Mouse (Mus musculus): ENCODE data around the gene Ksr2. TPM values are rescaled to one million over a fixed set of nuclear protein-coding genes. Genes with fewer than 3 reads are reported as not detected.

The Ksr2 gene
- polyA plus RNA-seq, 1 experiment from 2014 or later: 7.4 TPM

DNA sequence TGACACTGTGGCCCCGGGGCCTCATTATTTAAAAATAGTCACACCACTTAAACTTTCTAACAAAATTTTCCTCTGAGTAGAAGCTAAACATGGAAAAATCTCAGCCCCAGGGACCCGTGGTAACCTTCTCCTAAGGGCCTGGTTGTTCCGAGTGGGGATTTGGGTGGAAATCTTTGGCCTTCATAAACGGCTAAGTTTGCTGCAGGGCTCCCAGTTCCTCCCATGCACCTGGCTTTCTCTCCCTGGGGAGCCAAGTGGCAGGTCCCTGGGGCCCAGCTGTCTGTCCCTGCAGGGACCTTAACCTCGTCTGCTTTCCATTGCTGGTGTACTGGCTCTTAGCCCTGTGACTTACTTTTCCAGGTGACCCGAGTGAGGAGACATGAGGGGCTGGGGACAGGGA is 74.4 kb downstream of the Ksr2 start:
- Histone ChIP-seq H3K27ac (replicated peaks) (no peak overlapping the region), H3K4me1 (peaks cover 8% of the 10 kb centered on the region), H3K9ac (replicated peaks) (no peak overlapping the region), H3K27me3 (replicated peaks) (no peaks in the 10 kb centered on the region), H3K9me3 (replicated peaks) (no peaks in the 10 kb centered on the region), H3K4me3 (replicated peaks) (no peak overlapping the region), H3K36me3 (no peaks in the 10 kb centered on the region), H3K4me2 (no peak overlapping the region)
- 90% methylated on average over 6 of the region's 6 CpGs for WGBS
- ATAC-seq (ENCODE audit: low FRiP score): no peak

DNA sequence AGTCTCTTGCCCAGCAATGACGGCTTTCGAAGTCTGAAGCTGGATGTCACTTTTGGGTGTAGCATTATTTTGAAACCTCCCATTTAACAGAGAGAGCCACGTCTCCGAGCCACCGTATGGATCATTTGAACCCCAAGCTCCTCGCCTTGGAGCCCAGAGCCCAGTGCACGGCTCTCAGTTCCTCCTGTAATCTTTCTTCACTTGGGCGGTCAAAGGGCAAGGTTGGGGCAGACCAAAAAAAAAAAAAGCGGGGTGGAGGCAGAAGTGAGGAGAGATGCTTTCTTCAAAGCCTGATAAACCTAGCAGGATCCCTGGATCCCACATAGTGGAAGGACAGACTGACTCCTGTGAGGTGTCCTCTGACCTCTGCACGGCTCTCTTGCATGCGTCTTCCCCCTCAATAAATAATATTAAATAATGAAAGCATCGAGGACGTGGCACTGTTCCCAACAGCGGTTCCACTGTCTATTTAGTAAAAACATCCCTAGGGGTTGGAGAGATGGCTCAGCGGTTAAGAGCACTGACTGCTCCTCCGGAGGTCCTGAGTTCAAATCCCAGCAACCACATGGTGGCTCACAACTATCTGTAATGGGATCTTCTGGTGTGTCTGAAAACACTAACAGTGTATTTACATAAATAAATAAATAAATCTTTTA is 75.0 kb downstream of the Ksr2 start:
- no peaks in the 10 kb centered on the region for H3K36me3 ChIP-seq
- no peak overlapping the region for H3K9ac ChIP-seq (replicated peaks)
- H3K27me3 ChIP-seq (replicated peaks): no peaks in the 10 kb centered on the region
- no peak overlapping the region for H3K27ac ChIP-seq (replicated peaks)
- no peak overlapping the region for H3K4me2 ChIP-seq
- no peak for ATAC-seq (ENCODE audit: low FRiP score)
- no peak overlapping the region for H3K4me3 ChIP-seq (replicated peaks)
- no peaks in the 10 kb centered on the region for H3K9me3 ChIP-seq (replicated peaks)
- 89% methylated on average over 16 of the region's 16 CpGs for WGBS
- H3K4me1 ChIP-seq: peaks cover 14% of the 10 kb centered on the region

DNA sequence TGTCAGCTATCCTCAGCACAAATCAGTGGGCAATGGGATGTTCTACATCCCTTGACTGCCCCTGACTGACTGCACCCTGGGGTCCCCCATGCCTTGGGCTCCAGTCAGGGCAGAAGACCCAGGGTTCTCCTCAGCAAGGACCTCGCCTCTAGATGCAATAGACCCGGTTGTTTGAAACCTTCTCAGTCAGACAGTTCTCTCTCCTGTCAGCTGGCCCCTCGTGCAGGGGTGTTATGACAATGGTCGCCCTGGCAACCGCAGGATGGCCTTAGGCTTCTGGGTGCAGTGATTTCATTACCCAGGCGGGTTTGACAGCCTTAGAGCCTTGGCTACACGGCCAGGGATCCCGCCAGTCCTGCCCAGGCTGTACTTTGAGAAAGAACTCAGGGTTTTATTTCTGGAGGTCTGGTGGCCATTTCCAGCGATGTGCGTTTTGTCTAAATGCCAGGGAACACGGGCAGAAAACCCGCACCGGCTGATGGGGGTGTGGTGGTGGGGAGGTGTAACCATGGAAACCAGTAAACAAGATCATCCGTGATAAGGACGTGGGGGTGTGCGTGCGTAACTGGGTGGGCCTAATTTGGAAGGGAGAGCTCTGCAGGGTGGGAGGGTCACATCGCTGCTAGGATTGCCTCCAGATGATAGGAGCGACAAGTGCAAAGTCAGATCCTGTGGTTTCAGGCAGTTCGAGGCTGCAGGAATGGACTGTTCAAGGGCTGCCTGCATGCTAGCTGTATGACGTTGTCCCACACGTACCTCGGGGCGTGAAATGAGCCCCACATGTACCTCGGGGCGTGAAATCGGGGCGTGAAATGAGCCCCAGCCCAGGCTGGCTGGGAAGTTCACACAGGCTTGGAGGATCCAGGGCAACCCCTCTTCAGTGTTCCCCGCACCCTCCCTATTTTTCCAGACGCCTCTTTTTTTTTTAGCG is 79.4 kb downstream of the Ksr2 start:
- WGBS: 8% methylated on average over 31 of the region's 31 CpGs
- peak overlapping the region; percentile 52 for H3K4me2 ChIP-seq

DNA sequence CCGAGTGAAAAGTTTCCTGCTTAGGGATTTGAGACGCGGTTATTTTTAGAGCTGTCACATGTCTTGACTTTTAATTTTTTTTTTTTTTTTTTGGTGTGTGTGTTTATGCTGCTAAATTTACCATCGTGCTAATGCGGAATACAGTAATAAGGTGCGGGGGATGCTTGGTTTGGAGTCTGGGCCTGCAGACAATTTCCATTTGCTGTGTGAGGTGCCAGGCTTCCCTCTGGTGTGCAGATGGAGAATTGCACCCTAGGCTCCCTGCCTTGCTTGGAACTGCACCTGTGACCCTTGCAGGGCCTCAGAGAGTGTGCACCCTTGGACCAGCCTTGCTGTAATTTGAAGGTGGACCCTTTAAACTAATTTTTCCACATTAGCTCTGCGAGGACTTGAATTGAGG is 80.1 kb downstream of the Ksr2 start:
- ATAC-seq (ENCODE audit: low FRiP score): peak; percentile 75
- H3K36me3 ChIP-seq: no peaks in the 10 kb centered on the region
- H3K4me1 ChIP-seq: peaks cover 18% of the 10 kb centered on the region
- no peaks in the 10 kb centered on the region for H3K9me3 ChIP-seq (replicated peaks)
- H3K4me3 ChIP-seq (replicated peaks): peak overlapping the region; percentile 24; the same call in 1 of the 2 replicates
- H3K9ac ChIP-seq (replicated peaks): peak overlapping the region; percentile 30; the same call in 1 of the 2 replicates
- WGBS: 19% methylated on average over 7 of the region's 7 CpGs
- H3K27ac ChIP-seq (replicated peaks): peak overlapping the region; percentile 54; the same call in 1 of the 2 replicates
- H3K4me2 ChIP-seq: peak overlapping the region; percentile 52
- H3K27me3 ChIP-seq (replicated peaks): no peaks in the 10 kb centered on the region

More for the DNA sequence above, 79.4 kb downstream of the Ksr2 start:
- Histone ChIP-seq H3K9me3 (replicated peaks) (no peaks in the 10 kb centered on the region), H3K4me3 (replicated peaks) (peak overlapping the region; percentile 24), H3K27ac (replicated peaks) (peak overlapping the region; percentile 54), H3K36me3 (no peaks in the 10 kb centered on the region), H3K9ac (replicated peaks) (peak overlapping the region; percentile 30), H3K27me3 (replicated peaks) (no peaks in the 10 kb centered on the region), H3K4me1 (peaks cover 18% of the 10 kb centered on the region)
- ATAC-seq (ENCODE audit: low FRiP score): peak; percentile 75

DNA sequence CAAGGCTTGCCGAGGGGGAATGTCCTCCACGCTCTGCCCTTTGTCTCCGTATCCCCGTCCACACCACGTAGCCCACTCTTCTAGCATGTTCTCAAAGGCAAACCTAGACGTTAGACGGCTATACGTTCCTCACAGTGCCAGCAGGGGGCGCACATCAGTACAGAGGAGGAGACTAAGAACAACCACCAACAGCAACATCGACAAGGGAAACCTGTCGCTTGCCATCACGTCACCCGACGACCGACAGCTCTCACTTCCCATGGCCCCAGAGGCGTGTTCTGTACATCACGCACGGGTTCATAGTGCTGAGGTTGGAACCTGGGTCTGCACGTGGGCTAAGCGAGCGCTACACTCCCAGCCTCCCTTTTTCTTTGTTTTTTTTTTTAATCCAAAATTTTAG is 83.3 kb downstream of the Ksr2 start:
- no peaks in the 10 kb centered on the region for H3K9me3 ChIP-seq (replicated peaks)
- no peaks in the 10 kb centered on the region for H3K27me3 ChIP-seq (replicated peaks)
- 64% methylated on average over 21 of the region's 21 CpGs for WGBS
- no peak for ATAC-seq (ENCODE audit: low FRiP score)
- H3K9ac ChIP-seq (replicated peaks): no peak overlapping the region
- H3K27ac ChIP-seq (replicated peaks): no peak overlapping the region
- H3K4me3 ChIP-seq (replicated peaks): no peak overlapping the region
- H3K4me1 ChIP-seq: peaks cover 18% of the 10 kb centered on the region
- H3K4me2 ChIP-seq: no peak overlapping the region
- H3K36me3 ChIP-seq: peaks cover 7% of the 10 kb centered on the region; the same call in 1 of the 2 replicates

DNA sequence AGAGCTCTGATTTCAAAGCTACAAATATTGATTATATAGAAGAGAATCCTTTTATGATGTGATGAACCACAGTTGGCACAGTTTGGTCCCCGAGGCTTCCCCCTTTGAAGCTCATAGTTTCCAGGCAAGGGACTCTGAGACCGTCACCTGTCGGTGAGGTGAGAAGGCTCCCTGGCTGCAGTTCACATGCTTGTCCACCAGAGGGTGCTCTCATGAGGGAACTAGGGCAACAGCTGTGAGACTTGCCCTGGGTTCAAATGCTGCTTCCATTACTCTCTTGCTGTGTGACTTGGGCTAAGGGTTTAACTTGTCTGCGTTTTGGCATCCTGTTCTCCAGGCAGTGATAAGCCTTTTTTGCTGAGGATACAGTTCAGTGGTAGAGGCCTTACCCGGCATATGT is 88.8 kb downstream of the Ksr2 start:
- Histone ChIP-seq H3K27ac (replicated peaks) (no peak overlapping the region), H3K4me2 (no peak overlapping the region), H3K9me3 (replicated peaks) (no peaks in the 10 kb centered on the region)

DNA sequence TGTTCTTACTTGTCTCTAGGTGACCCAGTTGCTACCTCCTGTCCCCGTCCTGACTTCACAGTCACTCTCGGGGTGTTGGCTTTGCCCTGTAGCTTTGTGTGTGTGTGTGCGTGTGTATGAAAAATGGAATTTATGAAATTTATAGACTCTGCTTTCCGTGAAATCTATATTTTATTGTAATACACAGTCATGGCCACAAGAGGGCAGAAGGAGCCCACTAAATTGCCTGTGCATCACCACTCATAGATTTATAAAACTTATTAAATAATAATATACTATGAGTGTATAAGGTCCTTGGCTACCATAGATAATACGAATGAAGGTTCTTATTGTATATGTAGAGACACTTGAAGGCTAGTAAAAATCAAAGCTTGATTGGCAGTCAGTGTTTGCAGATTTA is 90.6 kb downstream of the Ksr2 start:
- H3K27me3 ChIP-seq (replicated peaks): no peaks in the 10 kb centered on the region
- ATAC-seq (ENCODE audit: low FRiP score): no peak
- H3K4me2 ChIP-seq: no peak overlapping the region
- no peaks in the 10 kb centered on the region for H3K9me3 ChIP-seq (replicated peaks)
- peaks cover 8% of the 10 kb centered on the region; the same call in 1 of the 2 replicates for H3K36me3 ChIP-seq
- 0 out of 2 replicates have a peak, but pooled peaks cover 5% of the 10 kb centered on the region for H3K4me1 ChIP-seq
- no peak overlapping the region for H3K9ac ChIP-seq (replicated peaks)
- 88% methylated on average over 5 of the region's 5 CpGs for WGBS
- no peak overlapping the region for H3K4me3 ChIP-seq (replicated peaks)
- H3K27ac ChIP-seq (replicated peaks): no peak overlapping the region

More for the DNA sequence above, 88.8 kb downstream of the Ksr2 start:
- no peak overlapping the region for H3K9ac ChIP-seq (replicated peaks)
- no peaks in the 10 kb centered on the region for H3K27me3 ChIP-seq (replicated peaks)
- H3K4me1 ChIP-seq: 0 out of 2 replicates have a peak, but pooled peaks cover 5% of the 10 kb centered on the region
- 92% methylated on average over 5 of the region's 5 CpGs for WGBS
- peaks cover 8% of the 10 kb centered on the region; the same call in 1 of the 2 replicates for H3K36me3 ChIP-seq
- H3K4me3 ChIP-seq (replicated peaks): no peak overlapping the region
- ATAC-seq (ENCODE audit: low FRiP score): no peak

DNA sequence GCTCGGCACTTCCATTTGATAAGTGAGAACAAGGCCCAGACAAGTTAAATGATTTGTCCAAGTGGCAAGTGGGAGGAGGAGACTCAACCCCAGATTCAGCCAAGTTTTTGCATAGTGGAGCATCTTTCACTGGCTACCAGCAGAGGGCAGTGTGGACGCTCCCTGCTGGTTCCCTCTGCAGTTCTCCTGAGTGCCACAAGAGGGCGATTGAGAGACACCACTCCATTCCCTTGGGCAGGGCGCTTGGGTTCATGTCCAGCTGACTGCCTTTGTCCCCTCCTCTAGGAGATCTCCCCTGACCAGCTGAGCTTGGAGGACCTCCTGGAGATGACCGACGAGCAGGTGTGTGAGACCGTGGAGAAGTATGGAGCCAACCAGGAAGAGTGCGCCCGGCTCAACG is 91.4 kb downstream of the Ksr2 start:
- Histone ChIP-seq H3K36me3 (peaks cover 8% of the 10 kb centered on the region; the same call in 1 of the 2 replicates), H3K27ac (replicated peaks) (no peak overlapping the region), H3K4me2 (no peak overlapping the region), H3K27me3 (replicated peaks) (no peaks in the 10 kb centered on the region), H3K4me3 (replicated peaks) (no peak overlapping the region), H3K9ac (replicated peaks) (no peak overlapping the region), H3K9me3 (replicated peaks) (no peaks in the 10 kb centered on the region), H3K4me1 (0 out of 2 replicates have a peak, but pooled peaks cover 5% of the 10 kb centered on the region)
- WGBS: 66% methylated on average over 10 of the region's 10 CpGs
- peak; percentile 39; the same call in 1 of the 2 replicates for ATAC-seq (ENCODE audit: low FRiP score)

DNA sequence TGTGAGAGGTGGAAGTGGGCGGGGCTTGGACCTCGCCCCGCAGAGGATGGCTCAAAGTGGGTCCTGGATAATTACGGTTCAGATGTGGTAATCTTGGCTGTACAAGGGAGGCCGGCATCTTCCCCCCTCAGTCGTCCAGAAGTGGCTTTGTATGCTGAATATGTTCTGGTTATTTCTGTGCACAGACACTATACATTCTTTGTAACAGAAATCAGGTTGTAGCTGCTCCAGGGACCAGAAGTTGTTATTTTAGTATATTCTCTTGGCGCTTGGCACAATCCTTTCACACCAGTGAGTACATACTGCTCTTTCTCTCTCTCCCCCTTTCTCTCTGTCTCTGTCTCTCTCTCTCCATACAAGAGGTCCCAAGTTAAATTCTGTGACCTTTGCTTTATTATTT is 92.0 kb downstream of the Ksr2 start:
- H3K36me3 ChIP-seq: peaks cover 8% of the 10 kb centered on the region; the same call in 1 of the 2 replicates
- no peaks in the 10 kb centered on the region for H3K27me3 ChIP-seq (replicated peaks)
- no peak overlapping the region for H3K9ac ChIP-seq (replicated peaks)
- ATAC-seq (ENCODE audit: low FRiP score): no peak
- H3K4me3 ChIP-seq (replicated peaks): no peak overlapping the region
- no peak overlapping the region for H3K4me2 ChIP-seq
- H3K9me3 ChIP-seq (replicated peaks): no peaks in the 10 kb centered on the region
- no peak overlapping the region for H3K27ac ChIP-seq (replicated peaks)
- WGBS: 81% methylated on average over 7 of the region's 7 CpGs
- H3K4me1 ChIP-seq: 0 out of 2 replicates have a peak, but pooled peaks cover 5% of the 10 kb centered on the region

DNA sequence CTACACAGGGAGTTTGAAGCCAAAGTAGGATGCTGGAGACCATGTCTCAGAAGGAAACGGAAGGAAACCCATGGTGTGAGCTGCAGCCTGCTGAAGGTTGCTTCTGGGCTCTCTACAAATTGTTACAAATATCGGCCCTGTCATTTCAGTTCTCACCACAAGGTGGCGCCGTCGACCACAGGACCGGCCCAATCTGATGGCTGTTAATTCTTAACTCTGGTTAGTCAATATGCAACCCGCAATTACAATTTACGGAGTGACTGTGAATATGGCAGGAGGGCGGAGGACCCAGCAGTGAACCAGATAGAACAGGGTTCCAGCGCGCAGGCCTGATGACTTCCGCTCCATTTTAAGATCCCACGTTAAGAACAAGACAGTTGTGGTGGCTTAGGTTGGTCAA is 92.6 kb downstream of the Ksr2 start:
- Histone ChIP-seq H3K4me3 (replicated peaks) (no peak overlapping the region), H3K27ac (replicated peaks) (no peak overlapping the region), H3K4me1 (0 out of 2 replicates have a peak, but pooled peaks cover 5% of the 10 kb centered on the region), H3K9me3 (replicated peaks) (no peaks in the 10 kb centered on the region), H3K36me3 (peaks cover 7% of the 10 kb centered on the region; the same call in 1 of the 2 replicates), H3K9ac (replicated peaks) (no peak overlapping the region), H3K27me3 (replicated peaks) (no peaks in the 10 kb centered on the region), H3K4me2 (no peak overlapping the region)
- 33% methylated on average over 13 of the region's 13 CpGs for WGBS
- ATAC-seq (ENCODE audit: low FRiP score): no peak

DNA sequence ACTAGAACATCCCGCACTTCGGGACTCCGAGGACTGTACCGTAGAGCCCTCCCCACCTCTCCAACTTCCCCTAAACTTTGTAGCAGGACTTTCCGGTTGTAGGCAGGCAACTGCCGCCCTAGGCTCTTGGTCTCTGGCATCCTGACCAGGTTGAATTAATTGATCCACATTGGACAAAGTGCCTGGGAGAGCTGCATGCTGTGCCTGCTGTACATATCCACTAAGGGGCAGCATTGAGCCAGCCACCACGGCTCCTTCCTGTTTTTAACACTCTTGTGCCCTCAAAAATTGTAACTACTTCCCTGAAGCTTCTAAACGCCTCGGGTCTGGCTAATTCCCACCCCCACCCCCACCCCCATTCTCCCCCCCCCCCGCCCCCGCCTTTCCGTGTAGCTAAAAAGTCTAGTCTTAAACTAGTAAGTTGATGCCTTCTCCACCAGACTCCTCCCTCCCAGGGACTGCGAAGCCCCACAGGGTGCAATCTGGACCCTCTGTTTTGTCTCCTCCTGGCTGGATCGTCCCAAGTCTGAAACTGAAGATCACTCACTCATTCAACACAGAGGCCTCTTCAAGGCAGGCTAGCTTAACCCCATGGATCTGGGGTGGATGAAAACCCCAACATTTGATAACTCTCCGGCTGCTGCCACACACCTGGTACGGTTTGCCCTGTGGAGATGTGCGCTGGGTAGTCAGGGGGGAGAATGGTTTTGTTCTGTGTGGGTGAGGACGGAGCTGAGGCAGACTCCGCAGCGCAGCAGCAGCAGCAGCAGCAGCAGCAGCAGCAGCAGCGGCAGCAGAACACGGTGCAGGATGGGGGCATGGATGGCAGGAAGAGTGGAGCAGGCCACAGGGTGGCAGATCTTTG is 95.9 kb downstream of the Ksr2 start:
- no peak overlapping the region for H3K27ac ChIP-seq (replicated peaks)
- no peak overlapping the region for H3K9ac ChIP-seq (replicated peaks)
- H3K4me3 ChIP-seq (replicated peaks): no peak overlapping the region
- peak overlapping the region; percentile 3; the same call in 1 of the 2 replicates for H3K4me2 ChIP-seq
- H3K27me3 ChIP-seq (replicated peaks): no peaks in the 10 kb centered on the region
- H3K9me3 ChIP-seq (replicated peaks): no peaks in the 10 kb centered on the region
- no peak for ATAC-seq (ENCODE audit: low FRiP score)
- WGBS: 46% methylated on average over 21 of the region's 22 CpGs
- 0 out of 2 replicates have a peak, but pooled peaks cover 5% of the 10 kb centered on the region for H3K4me1 ChIP-seq
- H3K36me3 ChIP-seq: no peaks in the 10 kb centered on the region
